Mouse (Mus musculus) cerebellum, adult 9-11 months (tissue): ENCODE measurements around the gene Sirt2.

Experiments
- DNase-seq: peaks from one replicate; pipeline ENCODE4 v3.0.0; 2022

The Sirt2 gene

GRCm38 (mm10) chr7:28766173-28766879 is at the start of gene Sirt2:
Gene Sirt2, plus strand, starts transcription at chr7:28766735.
- DNase-seq, result peak; percentile 99

- DNase-seq, result no peak
Measured at GRCm38 (mm10) chr7:28717726-28718125, 48.8 kb upstream of the Sirt2 start.

DNA sequence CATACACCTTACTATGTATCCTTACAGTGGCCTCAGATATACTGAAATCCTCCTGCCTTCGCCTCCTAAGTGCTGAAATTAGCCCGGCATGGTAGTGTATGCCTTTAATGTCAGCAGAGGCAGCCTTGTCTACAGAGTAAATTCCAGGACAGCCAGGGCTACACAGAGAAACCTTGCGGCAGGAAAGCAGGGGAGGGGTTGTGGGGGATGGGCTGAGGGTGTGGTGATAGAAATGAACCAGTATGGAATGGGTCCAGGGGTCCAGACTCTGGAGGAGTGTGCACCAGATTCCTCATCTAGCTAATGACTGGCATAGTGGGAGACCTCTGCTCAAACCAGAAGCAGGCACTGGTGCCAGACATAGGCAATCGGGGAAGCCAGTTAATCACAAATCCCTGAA is 47.4 kb upstream of the Sirt2 start:
- no peak for DNase-seq

GRCm38 (mm10) chr7:28719650-28720049 is 46.9 kb upstream of the Sirt2 start:
- DNase-seq, result no peak

GRCm38 (mm10) chr7:28720753-28721537 is 45.6 kb upstream of the Sirt2 start:
- DNase-seq, result no peak

GRCm38 (mm10) chr7:28722079-28722478 is 44.5 kb upstream of the Sirt2 start:
- no peak for DNase-seq

GRCm38 (mm10) chr7:28724613-28725012 is 41.9 kb upstream of the Sirt2 start:
- DNase-seq, result no peak

- DNase-seq, result peak; percentile 82
Measured at GRCm38 (mm10) chr7:28726600-28726999, 39.9 kb upstream of the Sirt2 start.

DNA sequence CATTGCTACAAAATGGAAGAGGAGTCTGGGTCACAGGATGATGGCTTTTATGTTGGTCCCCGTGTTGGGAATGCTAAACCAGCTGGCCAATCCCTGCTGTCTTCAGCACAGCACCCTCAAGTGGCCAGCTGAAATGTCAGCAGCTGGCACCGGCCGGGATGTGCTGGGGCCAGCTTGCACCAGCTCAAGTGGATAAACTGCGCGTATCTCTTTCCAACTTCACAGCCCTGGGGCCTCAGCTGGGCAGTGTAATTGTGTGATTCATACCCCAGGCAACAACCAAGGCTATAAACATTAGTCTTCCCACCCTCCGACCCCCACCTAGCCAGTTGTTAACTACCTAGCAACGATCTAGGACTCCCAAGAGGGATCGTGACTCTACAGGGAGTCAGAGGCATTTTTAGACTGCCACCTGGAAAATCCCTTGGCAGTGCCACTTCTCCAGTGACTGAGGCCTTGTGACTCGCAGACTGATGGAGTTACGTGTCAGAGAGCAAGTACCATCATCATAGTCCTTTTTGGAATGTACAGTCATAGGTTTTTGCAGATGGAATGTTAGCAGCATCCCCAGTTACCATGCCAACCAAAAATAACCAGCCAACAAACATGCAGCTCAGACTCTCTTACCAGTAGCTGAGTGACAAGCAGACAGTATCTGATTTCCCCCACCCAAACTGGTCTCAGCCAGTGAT is 38.7 kb upstream of the Sirt2 start:
- no peak for DNase-seq

GRCm38 (mm10) chr7:28732341-28733142 is 34.0 kb upstream of the Sirt2 start:
- peak; percentile 82 for DNase-seq

DNA sequence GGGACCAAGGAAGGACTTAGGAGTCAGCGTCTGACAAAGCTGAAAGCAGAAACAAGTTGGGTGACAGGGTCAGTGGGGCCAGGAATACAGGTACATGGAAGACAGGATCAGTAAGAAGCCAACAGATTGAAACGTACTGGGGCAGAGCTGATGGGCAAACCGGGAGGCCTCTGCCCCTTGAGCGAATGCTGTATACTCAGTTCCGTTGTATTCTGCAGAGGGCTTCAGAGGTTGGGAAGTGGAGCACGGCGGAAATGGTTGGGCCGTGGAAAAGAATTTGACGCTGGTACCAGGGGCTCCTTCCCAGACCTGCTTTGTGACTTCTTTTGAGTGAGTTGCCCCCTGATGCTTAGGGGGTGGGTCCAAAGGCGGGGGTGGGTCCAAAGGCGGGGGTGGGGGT is 33.3 kb upstream of the Sirt2 start:
- no peak for DNase-seq

- DNase-seq, result no peak
Measured at GRCm38 (mm10) chr7:28735701-28736100, 30.8 kb upstream of the Sirt2 start.

DNA sequence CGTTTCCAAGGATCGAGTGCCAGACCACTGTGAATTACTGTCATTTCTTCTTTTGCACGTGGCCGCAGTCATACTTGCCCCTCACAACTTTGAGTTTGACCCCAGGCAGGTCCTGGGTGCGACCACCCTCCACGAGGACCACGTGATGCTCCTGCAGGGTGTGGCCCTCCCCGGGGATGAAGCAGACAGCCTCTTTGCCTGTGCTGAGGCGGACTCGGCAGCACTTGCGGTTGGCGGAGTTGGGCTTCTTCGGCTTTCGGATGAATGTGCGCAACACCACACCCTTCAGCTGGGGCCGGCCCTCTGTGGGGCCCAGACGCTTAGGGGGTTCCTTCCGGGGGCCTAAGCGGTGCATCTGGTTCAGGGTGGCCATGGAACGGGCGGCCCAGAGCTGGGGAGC is 26.7 kb upstream of the Sirt2 start:
- peak; percentile 53 for DNase-seq

DNA sequence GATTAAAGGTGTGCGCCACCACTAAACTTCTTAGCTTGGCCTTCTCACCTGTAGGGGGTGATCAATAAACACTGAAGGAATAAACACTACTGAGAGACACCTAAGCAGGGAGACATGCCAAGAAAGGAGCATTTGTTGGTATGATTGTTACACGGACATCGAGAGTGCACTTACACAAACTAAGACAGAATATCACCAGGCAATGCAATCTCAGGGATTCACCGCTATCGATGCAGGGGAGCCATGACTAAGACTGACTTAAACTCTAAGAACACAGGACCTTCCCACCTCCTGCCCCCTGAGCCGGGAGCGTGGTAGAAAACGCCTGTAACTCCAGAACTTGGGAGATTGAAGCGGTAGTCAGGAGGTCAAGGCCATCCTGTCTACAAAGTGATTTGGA is 25.6 kb upstream of the Sirt2 start:
- DNase-seq, result no peak

- no peak for DNase-seq
Measured at GRCm38 (mm10) chr7:28741368-28741708, 25.2 kb upstream of the Sirt2 start.

- peak; percentile 97 for DNase-seq
Measured at GRCm38 (mm10) chr7:28741709-28742438, 24.7 kb upstream of the Sirt2 start, which contains the start of the genes Mrps12 and Sars2. Gene Mrps12, minus strand, starts transcription at chr7:28741820. Gene Sars2, plus strand, starts transcription at chr7:28741992.

- no peak for DNase-seq
Measured at GRCm38 (mm10) chr7:28749935-28750334, 16.6 kb upstream of the Sirt2 start.

DNA sequence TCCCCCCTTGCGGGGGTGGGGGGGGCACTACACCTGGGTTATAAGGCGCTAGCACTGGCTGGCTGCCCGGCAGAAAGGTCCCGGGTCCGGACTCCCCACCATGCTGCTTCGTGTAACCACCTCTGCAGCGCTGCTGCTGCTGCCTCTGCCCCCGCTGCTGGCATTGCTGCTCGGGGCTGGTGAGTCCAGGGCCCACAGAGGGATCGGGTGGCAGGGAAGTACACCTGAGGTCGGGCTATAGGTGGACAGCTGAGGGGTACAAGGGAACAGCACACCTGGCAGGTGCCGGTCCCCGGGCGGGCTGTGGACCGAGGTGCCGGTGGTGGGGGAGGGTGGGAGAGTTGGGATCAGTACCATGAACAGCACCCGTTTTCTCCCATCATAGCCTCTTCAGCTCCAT is 10.5 kb upstream of the Sirt2 start, which contains the start of gene Ccer2:
Gene Ccer2 (plus strand): TSS at position 96 of the 400 bp plus-strand sequence.
- no peak for DNase-seq

- no peak for DNase-seq
Measured at GRCm38 (mm10) chr7:28758623-28759022, 7.9 kb upstream of the Sirt2 start.

GRCm38 (mm10) chr7:28761907-28762306 is 4.6 kb upstream of the Sirt2 start:
- DNase-seq, result no peak

DNA sequence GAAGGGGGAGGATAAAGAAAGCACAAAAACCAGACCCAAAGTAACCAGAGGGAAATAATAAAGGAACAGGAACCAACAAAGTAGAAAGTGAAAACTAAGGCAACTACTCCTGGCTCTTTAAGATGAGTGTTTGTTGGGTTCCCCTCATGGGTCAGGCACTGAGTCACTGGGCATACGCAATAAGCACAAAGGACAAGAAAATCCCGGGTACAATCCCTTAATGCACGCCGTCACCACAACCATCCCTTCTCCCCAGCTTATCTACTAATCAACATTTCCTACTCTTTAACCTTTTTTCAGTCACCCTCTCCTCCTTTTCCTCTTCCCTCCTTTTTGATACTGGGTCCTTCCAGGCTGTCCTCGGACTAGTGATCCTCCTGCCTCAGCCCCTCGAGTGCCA is 1.3 kb upstream of the Sirt2 start:
- DNase-seq, result no peak

DNA sequence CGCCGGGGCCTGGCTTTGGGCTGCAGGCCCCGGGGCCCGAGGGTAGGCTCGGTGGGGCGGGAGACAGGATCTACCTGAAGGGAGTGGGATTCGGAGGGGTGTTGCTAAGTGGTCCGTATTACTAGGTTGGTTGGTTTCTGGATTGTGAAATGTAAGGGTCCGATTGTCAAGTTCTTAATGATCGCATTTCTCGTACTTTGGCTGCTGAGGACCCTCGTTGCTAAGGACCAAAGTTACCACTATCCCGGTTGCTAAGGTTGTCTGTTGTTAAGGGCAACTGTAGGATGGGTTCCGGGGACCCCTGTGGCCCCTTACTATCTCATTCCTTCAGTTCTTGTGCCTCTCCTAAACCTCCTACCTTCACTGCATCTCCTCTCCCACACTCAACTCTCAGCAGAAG is 375 bp downstream of the Sirt2 start:
- DNase-seq, result no peak
